Mouse (Mus musculus) intestine, postnatal 0 days (tissue): ENCODE data around the gene Dph2. TPM values are rescaled to one million over a fixed set of nuclear protein-coding genes. Genes with fewer than 3 reads are reported as not detected.

ENCODE experiments used
- ATAC-seq: fragments of 200-750 bp; cut with Nextera tagmentation; 2 replicates; pipeline ENCODE4 v1.8.0; 2017; ENCODE audit warnings: mild to moderate bottlenecking, moderate TSS enrichment, moderate library complexity
- H3K27ac ChIP-seq: fragments of 300-500 bp; sonication (generic); 2 replicates; pipeline ENCODE4 v1.5.1; 2014; ENCODE audit warnings: mild to moderate bottlenecking, low read depth, low read length, moderate library complexity
- H3K27me3 ChIP-seq: fragments of 300-500 bp; sonication (generic); replicated peaks from 2 replicates; pipeline ENCODE4 v1.6.1; 2014; ENCODE audit warnings: low read length, mixed read lengths; ENCODE audit not compliant: control insufficient read depth, insufficient read depth
- H3K36me3 ChIP-seq: fragments of 300-500 bp; sonication (generic); 2 replicates; pipeline ENCODE4 v1.6.1; 2014; ENCODE audit warnings: mild to moderate bottlenecking, moderate library complexity; ENCODE audit not compliant: control insufficient read depth, insufficient read depth
- H3K4me1 ChIP-seq: fragments of 300-500 bp; sonication (generic); replicated peaks from 2 replicates; pipeline ENCODE4 v1.6.1; 2014; ENCODE audit warnings: antibody characterized with exemption, low read length, mixed read lengths; ENCODE audit not compliant: control insufficient read depth, insufficient read depth
- H3K4me2 ChIP-seq: fragments of 300-500 bp; sonication (generic); replicated peaks from 2 replicates; pipeline ENCODE4 v1.6.1; 2014; ENCODE audit warnings: low read depth, mild to moderate bottlenecking, moderate library complexity
- H3K4me3 ChIP-seq: fragments of 300-500 bp; sonication (generic); 2 replicates; pipeline ENCODE4 v1.5.1; 2014; ENCODE audit warnings: low read depth, low read length
- H3K9ac ChIP-seq: fragments of 300-500 bp; sonication (generic); 2 replicates; pipeline ENCODE4 v1.6.1; 2014; ENCODE audit warnings: mild to moderate bottlenecking, low read depth, low read length
- H3K9me3 ChIP-seq: fragments of 300-500 bp; sonication (generic); 2 replicates; pipeline ENCODE4 v1.6.1; 2016; ENCODE audit warnings: mixed run types; ENCODE audit not compliant: control insufficient read depth
- CTCF ChIP-seq: sonication (generic); IDR thresholded peaks from 2 replicates; pipeline ENCODE4 v1.5.1; 2016; ENCODE audit warnings: low read depth, mild to moderate bottlenecking, control low read depth, antibody characterized with exemption, moderate library complexity
- WGBS: fragments of 180-500 bp; shearing (Covaris S2); extraction: QIAGEN DNeasy Blood & Tissue Kit; methylation state at CpG from one replicate; pipeline ENCODE4 v1.1.7; 2014; 5-methylcytosine and 5-hydroxymethylcytosine counted together
- polyA plus RNA-seq: library from polyadenylated mRNA; unstranded; fragments of >200 nt; fragmentation: Nextera tagmentation; extraction: Ambion mirVana; gene quantifications from 2 replicates; pipeline ENCODE4 v1.2.1, GENCODE M21; 2015

The Dph2 gene
- polyA plus RNA-seq, 1 experiment from 2014 or later, result 5.5 TPM

DNA sequence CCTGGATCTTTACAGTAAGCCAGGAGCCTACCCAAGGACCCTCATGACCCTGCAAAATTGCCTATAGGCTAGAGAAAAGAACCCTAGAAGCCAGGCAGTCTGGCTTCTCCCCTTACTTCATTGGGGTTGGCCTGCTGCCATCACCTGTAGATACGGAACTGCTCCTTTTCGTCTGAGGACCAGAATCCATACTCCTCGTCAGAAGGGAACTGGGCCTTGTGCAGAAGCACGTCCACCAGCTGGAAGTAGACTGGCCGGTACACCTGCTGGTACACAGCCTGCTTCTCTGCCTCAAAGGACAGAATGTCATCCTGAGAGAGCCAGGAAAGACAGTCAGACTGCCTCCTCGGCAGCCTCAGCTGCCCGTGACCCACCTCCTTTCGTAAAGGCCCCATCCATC is 12.9 kb upstream of the Dph2 start:
- Histone ChIP-seq H3K4me3 (no peak overlapping the region), H3K27ac (no peak overlapping the region), H3K36me3 (peaks cover 61% of the 10 kb centered on the region), H3K9ac (no peak overlapping the region), H3K27me3 (no peaks in the 10 kb centered on the region), H3K9me3 (no peaks in the 10 kb centered on the region), H3K4me1 (no peaks in the 10 kb centered on the region), H3K4me2 (no peak overlapping the region)
- TF ChIP-seq CTCF, result no peak
- no peak for ATAC-seq
- 92% methylated on average over 8 of the region's 8 CpGs for WGBS

DNA sequence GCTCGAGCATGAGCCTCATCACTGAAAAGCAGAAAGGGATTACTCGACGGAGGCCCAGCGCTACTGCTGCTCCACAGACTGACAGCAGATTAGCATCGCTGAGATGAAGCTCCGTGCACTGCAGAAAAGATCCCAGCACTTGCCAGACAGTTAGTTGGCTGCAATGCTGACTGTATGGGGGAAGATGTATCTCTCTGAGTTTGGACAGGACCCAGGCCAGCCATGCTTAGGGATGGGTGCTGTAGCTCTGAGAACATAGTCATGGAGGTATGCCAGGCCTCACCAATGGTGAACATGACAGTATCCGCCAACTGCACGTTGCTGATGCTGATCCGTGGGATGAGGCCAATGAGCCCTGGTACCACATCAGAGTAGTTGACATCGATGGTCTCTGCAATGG is 12.3 kb upstream of the Dph2 start:
- no peak overlapping the region for H3K9ac ChIP-seq
- H3K36me3 ChIP-seq, result peaks cover 67% of the 10 kb centered on the region
- 91% methylated on average over 10 of the region's 10 CpGs for WGBS
- no peaks in the 10 kb centered on the region for H3K27me3 ChIP-seq
- no peak overlapping the region for H3K27ac ChIP-seq
- H3K4me2 ChIP-seq, result no peak overlapping the region
- H3K9me3 ChIP-seq, result no peaks in the 10 kb centered on the region
- H3K4me1 ChIP-seq, result no peaks in the 10 kb centered on the region
- no peak for TF ChIP-seq CTCF
- no peak overlapping the region for H3K4me3 ChIP-seq
- no peak for ATAC-seq

DNA sequence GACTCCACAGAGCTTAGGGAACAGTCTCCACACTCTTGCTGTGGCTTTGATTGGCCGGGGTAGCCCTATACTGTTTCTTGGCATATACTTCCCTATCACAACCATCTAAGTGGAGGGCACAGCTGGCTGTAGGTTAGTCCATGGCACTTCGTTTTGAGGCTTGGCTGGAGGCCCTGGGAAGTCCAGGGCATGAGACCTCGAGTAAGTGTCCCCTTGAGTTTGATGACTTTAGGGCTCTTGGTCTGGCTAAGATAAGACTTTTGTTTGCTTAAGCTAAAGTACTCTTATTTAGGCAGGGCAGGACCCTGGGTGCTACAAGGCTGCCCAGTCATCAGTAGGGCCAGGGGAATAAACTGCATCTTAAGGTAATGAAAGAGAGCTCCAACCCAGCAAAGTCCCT is 6.3 kb upstream of the Dph2 start:
- TF ChIP-seq CTCF, result no peak
- Histone ChIP-seq H3K4me3 (no peak overlapping the region), H3K27me3 (no peaks in the 10 kb centered on the region), H3K9me3 (no peaks in the 10 kb centered on the region), H3K4me1 (no peaks in the 10 kb centered on the region), H3K36me3 (peaks cover 45% of the 10 kb centered on the region), H3K9ac (no peak overlapping the region), H3K27ac (no peak overlapping the region), H3K4me2 (no peak overlapping the region)
- WGBS, result 59% methylated on average over 3 of the region's 3 CpGs
- ATAC-seq, result no peak

DNA sequence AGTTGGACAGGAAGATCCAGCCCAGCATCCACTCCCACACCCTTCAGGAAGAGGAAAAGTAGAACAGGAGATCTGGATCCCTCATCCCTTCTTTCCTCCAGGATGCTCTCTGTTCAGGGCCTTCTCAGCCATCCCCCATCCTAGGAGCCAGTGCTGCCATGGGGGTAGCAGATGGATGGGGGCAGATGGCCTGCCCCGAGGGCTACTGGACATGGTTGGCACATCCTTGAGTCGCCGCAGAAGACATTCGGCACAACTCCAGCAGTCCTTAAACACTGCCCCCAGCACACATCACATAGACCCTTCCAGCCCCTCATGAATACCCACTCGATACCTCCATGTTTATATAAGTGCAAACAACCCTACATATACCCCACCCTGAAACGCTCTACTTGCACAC is 4.2 kb upstream of the Dph2 start:
- WGBS, result 93% methylated on average over 6 of the region's 6 CpGs
- H3K36me3 ChIP-seq, result peaks cover 24% of the 10 kb centered on the region
- no peaks in the 10 kb centered on the region for H3K9me3 ChIP-seq
- 0 out of 2 replicates have a peak, but pooled peaks cover 2% of the 10 kb centered on the region for H3K4me1 ChIP-seq
- H3K4me2 ChIP-seq, result no peak overlapping the region
- H3K9ac ChIP-seq, result no peak overlapping the region
- no peak overlapping the region for H3K4me3 ChIP-seq
- TF ChIP-seq CTCF, result no peak
- H3K27me3 ChIP-seq, result no peaks in the 10 kb centered on the region
- H3K27ac ChIP-seq, result no peak overlapping the region
- ATAC-seq, result no peak

DNA sequence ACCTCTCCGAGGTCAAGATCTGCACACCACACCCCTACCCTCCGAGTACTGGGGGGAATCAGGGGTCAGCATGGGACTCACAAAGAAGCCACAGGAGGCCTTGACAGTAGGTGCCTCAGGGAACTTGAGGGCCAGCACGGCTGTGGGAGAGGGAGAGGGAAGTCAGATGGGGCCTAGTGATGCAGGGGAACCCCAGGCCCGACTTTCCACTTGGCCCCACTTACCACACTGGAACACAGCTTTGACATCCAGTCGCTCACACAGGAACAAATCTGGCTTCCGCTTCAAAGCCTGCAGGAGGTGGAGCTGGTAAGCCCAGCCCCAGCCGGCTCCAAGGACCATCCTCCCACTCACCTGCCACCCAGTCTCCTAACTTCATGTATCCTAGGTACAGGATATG is 3.5 kb upstream of the Dph2 start:
- ATAC-seq, result no peak
- no peak for TF ChIP-seq CTCF
- Histone ChIP-seq H3K27me3 (no peaks in the 10 kb centered on the region), H3K36me3 (peaks cover 17% of the 10 kb centered on the region), H3K9me3 (no peaks in the 10 kb centered on the region), H3K4me2 (no peak overlapping the region), H3K9ac (no peak overlapping the region), H3K4me1 (0 out of 2 replicates have a peak, but pooled peaks cover 2% of the 10 kb centered on the region), H3K27ac (no peak overlapping the region), H3K4me3 (no peak overlapping the region)
- 77% methylated on average over 7 of the region's 7 CpGs for WGBS

DNA sequence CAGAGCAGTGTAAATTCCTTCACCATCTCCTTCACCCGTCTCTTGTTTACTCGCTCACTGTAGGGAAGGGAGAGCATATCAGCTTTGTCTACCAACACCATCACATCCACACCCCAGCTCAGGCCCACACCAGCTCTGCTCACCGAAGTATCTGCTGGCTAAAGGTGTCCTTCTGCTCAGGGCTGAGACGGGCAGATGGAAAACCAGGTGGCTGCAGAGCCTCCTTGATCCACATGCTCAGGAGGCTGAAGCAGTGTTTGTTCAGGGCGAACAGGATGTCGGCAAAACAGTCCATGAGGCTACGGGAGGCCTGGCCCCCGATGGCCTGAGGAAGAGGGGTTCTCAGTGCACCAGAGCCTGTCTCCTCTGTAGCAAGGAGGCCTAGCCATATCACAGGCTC is 2.8 kb upstream of the Dph2 start:
- no peaks in the 10 kb centered on the region for H3K9me3 ChIP-seq
- H3K4me3 ChIP-seq, result no peak overlapping the region
- TF ChIP-seq CTCF, result no peak
- no peak overlapping the region for H3K9ac ChIP-seq
- H3K27me3 ChIP-seq, result no peaks in the 10 kb centered on the region
- H3K4me1 ChIP-seq, result 0 out of 2 replicates have a peak, but pooled peaks cover 2% of the 10 kb centered on the region
- peaks cover 15% of the 10 kb centered on the region for H3K36me3 ChIP-seq
- 82% methylated on average over 7 of the region's 8 CpGs for WGBS
- ATAC-seq, result no peak
- H3K27ac ChIP-seq, result no peak overlapping the region
- no peak overlapping the region for H3K4me2 ChIP-seq

DNA sequence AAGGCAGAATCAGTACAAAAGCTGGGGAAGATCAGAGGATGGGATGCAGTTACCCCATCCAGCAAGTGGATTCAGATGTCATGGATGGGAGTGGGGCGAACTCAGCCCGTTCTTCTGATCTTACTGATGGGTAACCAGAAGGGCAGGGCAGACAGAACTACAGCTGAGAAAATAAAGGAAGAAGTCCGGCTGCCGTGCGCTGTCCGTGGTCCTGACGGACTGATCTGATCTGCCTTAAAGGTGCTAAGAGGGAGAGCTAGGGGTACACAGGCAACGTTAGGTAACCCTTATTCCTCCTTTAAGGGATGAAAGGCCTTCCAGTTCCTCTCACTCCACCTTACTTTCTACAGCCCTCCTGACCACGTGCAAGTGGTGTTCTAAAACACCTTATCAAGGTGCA is 1.5 kb upstream of the Dph2 start:
- 16% methylated on average over 9 of the region's 9 CpGs for WGBS
- Histone ChIP-seq H3K36me3 (peaks cover 12% of the 10 kb centered on the region; the same call in 1 of the 2 replicates), H3K27me3 (no peaks in the 10 kb centered on the region), H3K4me2 (no peak overlapping the region), H3K27ac (no peak overlapping the region), H3K9ac (no peak overlapping the region), H3K4me1 (0 out of 2 replicates have a peak, but pooled peaks cover 2% of the 10 kb centered on the region), H3K4me3 (no peak overlapping the region), H3K9me3 (no peaks in the 10 kb centered on the region)
- no peak for ATAC-seq
- no peak for TF ChIP-seq CTCF
